Mouse (Mus musculus) intestine, postnatal 0 days (tissue): ENCODE data around the gene Prkar2a. TPM values are rescaled to one million over a fixed set of nuclear protein-coding genes. Genes with fewer than 3 reads are reported as not detected.

Source experiments
- ATAC-seq: fragments of 200-750 bp; cut with Nextera tagmentation; 2 replicates; pipeline ENCODE4 v1.8.0; 2017; ENCODE audit warnings: mild to moderate bottlenecking, moderate TSS enrichment, moderate library complexity
- H3K27ac ChIP-seq: fragments of 300-500 bp; sonication (generic); 2 replicates; pipeline ENCODE4 v1.5.1; 2014; ENCODE audit warnings: mild to moderate bottlenecking, low read depth, low read length, moderate library complexity
- H3K27me3 ChIP-seq: fragments of 300-500 bp; sonication (generic); replicated peaks from 2 replicates; pipeline ENCODE4 v1.6.1; 2014; ENCODE audit warnings: low read length, mixed read lengths; ENCODE audit not compliant: control insufficient read depth, insufficient read depth
- H3K36me3 ChIP-seq: fragments of 300-500 bp; sonication (generic); 2 replicates; pipeline ENCODE4 v1.6.1; 2014; ENCODE audit warnings: mild to moderate bottlenecking, moderate library complexity; ENCODE audit not compliant: control insufficient read depth, insufficient read depth
- H3K4me1 ChIP-seq: fragments of 300-500 bp; sonication (generic); replicated peaks from 2 replicates; pipeline ENCODE4 v1.6.1; 2014; ENCODE audit warnings: antibody characterized with exemption, low read length, mixed read lengths; ENCODE audit not compliant: control insufficient read depth, insufficient read depth
- H3K4me2 ChIP-seq: fragments of 300-500 bp; sonication (generic); replicated peaks from 2 replicates; pipeline ENCODE4 v1.6.1; 2014; ENCODE audit warnings: low read depth, mild to moderate bottlenecking, moderate library complexity
- H3K4me3 ChIP-seq: fragments of 300-500 bp; sonication (generic); 2 replicates; pipeline ENCODE4 v1.5.1; 2014; ENCODE audit warnings: low read depth, low read length
- H3K9ac ChIP-seq: fragments of 300-500 bp; sonication (generic); 2 replicates; pipeline ENCODE4 v1.6.1; 2014; ENCODE audit warnings: mild to moderate bottlenecking, low read depth, low read length
- H3K9me3 ChIP-seq: fragments of 300-500 bp; sonication (generic); 2 replicates; pipeline ENCODE4 v1.6.1; 2016; ENCODE audit warnings: mixed run types; ENCODE audit not compliant: control insufficient read depth
- CTCF ChIP-seq: sonication (generic); IDR thresholded peaks from 2 replicates; pipeline ENCODE4 v1.5.1; 2016; ENCODE audit warnings: low read depth, mild to moderate bottlenecking, control low read depth, antibody characterized with exemption, moderate library complexity
- WGBS: fragments of 180-500 bp; shearing (Covaris S2); extraction: QIAGEN DNeasy Blood & Tissue Kit; methylation state at CpG from one replicate; pipeline ENCODE4 v1.1.7; 2014; 5-methylcytosine and 5-hydroxymethylcytosine counted together
- polyA plus RNA-seq: library from polyadenylated mRNA; unstranded; fragments of >200 nt; fragmentation: Nextera tagmentation; extraction: Ambion mirVana; gene quantifications from 2 replicates; pipeline ENCODE4 v1.2.1, GENCODE M21; 2015

Prkar2a gene
- polyA plus RNA-seq, 1 experiment from 2014 or later = 28.3 TPM

DNA sequence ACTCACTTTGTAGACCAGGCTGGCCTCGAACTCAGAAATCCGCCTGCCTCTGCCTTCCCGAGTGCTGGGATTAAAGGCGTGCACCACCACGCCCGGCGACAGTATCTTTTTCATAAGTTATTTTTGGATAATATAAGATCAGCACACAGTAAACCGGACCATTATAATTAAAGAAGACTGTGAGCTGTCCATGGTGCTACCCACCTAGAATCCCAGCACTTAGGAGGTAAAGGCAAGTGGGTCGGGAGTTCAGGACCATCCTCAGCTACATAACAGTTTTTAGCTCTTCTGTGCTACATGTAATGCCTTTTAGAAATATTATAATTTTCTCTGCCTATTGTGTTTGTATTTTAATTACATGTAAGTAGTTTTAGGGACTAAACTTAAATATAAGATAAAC is 52.9 kb downstream of the Prkar2a start:
- no peak overlapping the region for H3K4me2 ChIP-seq
- no peaks in the 10 kb centered on the region for H3K27me3 ChIP-seq
- TF ChIP-seq CTCF = no peak
- H3K9ac ChIP-seq = no peak overlapping the region
- 89% methylated on average over 9 of the region's 9 CpGs for WGBS
- no peaks in the 10 kb centered on the region for H3K9me3 ChIP-seq
- no peaks in the 10 kb centered on the region for H3K4me1 ChIP-seq
- H3K4me3 ChIP-seq = no peak overlapping the region
- no peak overlapping the region for H3K27ac ChIP-seq
- peaks cover 51% of the 10 kb centered on the region for H3K36me3 ChIP-seq
- no peak for ATAC-seq

DNA sequence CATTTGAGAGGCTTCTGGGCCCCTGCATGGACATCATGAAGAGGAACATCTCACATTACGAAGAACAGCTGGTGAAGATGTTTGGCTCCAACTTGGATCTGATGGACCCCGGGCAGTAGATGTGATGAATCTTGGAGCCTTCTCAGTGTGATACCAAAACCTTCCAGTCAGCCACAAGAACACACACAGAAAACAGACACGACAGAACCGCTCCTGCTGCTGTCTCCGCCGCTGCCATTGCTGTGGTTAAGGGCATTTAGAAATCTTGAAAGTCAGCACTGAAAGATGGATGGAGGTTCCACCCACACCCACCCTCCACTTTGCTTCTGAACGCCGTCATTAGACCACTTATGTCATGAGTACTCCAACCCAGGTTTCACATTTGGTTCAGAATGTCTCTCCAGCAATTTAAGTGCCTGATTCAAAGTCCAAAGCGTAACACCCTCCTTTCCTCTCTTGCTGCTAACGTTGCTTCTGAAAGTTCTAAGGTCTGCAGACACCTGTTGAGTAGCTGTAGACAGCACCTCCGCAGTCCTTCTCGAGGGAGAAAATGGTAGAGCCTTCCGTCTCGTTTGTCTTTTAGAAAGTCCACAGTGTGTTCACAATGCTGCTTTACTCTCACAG is 57.9 kb downstream of the Prkar2a start:
- H3K27me3 ChIP-seq = no peaks in the 10 kb centered on the region
- H3K36me3 ChIP-seq = peaks cover 55% of the 10 kb centered on the region
- no peak overlapping the region for H3K4me3 ChIP-seq
- no peaks in the 10 kb centered on the region for H3K4me1 ChIP-seq
- H3K9me3 ChIP-seq = no peaks in the 10 kb centered on the region
- H3K9ac ChIP-seq = no peak overlapping the region; the same call in 1 of the 2 replicates
- H3K27ac ChIP-seq = peak overlapping the region; percentile 70
- ATAC-seq = peak; percentile 76
- no peak for TF ChIP-seq CTCF
- WGBS = 69% methylated on average over 14 of the region's 14 CpGs
- H3K4me2 ChIP-seq = no peak overlapping the region

- no peak for TF ChIP-seq CTCF
- 81% methylated on average over 3 of the region's 3 CpGs for WGBS
- H3K27me3 ChIP-seq = no peaks in the 10 kb centered on the region
- peak overlapping the region; percentile 70 for H3K27ac ChIP-seq
- H3K4me3 ChIP-seq = no peak overlapping the region
- no peak for ATAC-seq
- no peak overlapping the region for H3K4me2 ChIP-seq
- H3K4me1 ChIP-seq = no peaks in the 10 kb centered on the region
- H3K9me3 ChIP-seq = no peaks in the 10 kb centered on the region
- peaks cover 48% of the 10 kb centered on the region for H3K36me3 ChIP-seq
- no peak overlapping the region for H3K9ac ChIP-seq
These were observed 58.6 kb downstream of the Prkar2a start for GRCm38 (mm10) chr9:108747694-108748093.

DNA sequence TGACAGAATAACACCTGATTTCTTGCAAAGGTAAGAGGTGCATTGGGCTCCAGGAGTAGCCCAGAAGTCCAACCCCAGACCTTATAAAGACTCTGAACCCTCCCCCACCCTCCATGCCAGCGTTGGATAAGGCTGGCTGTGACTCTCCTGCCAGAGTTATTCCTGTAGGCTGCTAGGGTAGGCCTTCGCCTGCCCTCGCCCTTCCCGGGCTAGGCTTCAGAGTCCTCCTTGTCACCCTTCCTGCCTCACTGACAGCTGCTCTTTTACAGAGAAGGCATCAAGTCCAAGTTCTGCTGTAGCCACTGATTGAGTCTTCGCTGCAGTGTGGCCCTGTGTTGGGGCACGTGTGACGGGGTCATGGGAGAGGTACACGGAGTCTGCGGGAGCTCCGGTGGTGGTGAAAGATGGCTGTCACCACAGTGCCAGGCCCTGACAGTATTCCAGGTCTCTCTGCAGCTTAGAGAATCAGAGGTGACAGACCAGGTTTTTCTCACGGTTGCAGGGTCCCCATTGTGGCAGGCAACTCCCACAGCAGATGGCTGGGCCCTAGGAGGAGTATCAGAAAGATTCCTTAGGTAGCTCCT is 59.6 kb downstream of the Prkar2a start:
- Histone ChIP-seq H3K9ac (no peak overlapping the region), H3K27me3 (no peaks in the 10 kb centered on the region), H3K4me3 (no peak overlapping the region), H3K9me3 (no peaks in the 10 kb centered on the region), H3K4me1 (no peaks in the 10 kb centered on the region), H3K4me2 (no peak overlapping the region), H3K27ac (no peak overlapping the region), H3K36me3 (peaks cover 45% of the 10 kb centered on the region)
- 86% methylated on average over 11 of the region's 11 CpGs for WGBS
- ATAC-seq = no peak
- no peak for TF ChIP-seq CTCF

- TF ChIP-seq CTCF = no peak
- ATAC-seq = no peak
- Histone ChIP-seq H3K9me3 (no peaks in the 10 kb centered on the region), H3K27me3 (no peaks in the 10 kb centered on the region), H3K4me2 (no peak overlapping the region), H3K9ac (no peak overlapping the region), H3K27ac (no peak overlapping the region), H3K4me1 (no peaks in the 10 kb centered on the region), H3K4me3 (no peak overlapping the region), H3K36me3 (peaks cover 27% of the 10 kb centered on the region)
- 77% methylated on average over 11 of the region's 11 CpGs for WGBS
These were observed 61.5 kb downstream of the Prkar2a start for GRCm38 (mm10) chr9:108750616-108751015.

DNA sequence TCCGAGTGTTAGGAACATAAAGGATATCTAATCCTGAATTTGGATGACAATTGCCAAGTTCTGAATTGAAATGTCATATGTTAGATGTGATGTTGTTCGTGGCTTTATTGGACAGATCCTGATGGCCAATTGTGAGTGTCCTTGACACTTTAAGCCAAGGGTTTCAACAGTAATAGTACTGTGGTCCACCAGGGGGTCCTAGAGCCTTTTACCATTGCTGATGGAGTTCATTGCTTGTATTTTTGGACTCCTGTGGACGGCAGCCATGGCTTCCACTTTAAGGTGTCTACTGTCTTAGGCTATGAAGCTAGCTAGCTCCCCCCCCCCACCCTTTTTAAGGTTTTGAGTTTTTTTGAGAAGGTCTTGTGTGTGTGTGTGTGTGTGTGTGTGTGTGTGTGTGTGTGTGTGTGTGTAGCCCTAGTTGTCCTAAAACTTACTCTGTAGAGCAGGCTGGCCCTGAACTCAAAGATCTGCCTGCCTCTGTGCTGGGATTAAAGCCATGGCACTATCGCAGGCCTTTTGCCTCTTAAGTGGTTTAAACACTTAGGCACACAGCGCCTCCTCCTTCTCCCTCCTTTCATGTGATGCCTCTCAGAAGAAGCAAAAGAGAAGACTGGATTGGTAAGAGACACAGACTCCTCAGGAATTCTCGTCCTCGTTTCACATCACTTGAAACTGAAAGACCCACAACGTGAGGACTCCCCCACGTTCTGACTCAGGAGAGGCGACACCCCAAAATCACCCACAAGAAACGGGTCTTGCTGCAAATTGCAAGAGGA is 63.2 kb downstream of the Prkar2a start:
- no peak for TF ChIP-seq CTCF
- peaks cover 12% of the 10 kb centered on the region; the same call in 1 of the 2 replicates for H3K36me3 ChIP-seq
- no peak for ATAC-seq
- H3K27me3 ChIP-seq = no peaks in the 10 kb centered on the region
- no peak overlapping the region for H3K27ac ChIP-seq
- H3K4me2 ChIP-seq = no peak overlapping the region
- H3K4me3 ChIP-seq = no peak overlapping the region
- H3K9ac ChIP-seq = no peak overlapping the region
- H3K9me3 ChIP-seq = no peaks in the 10 kb centered on the region
- H3K4me1 ChIP-seq = no peaks in the 10 kb centered on the region
- 85% methylated on average over 10 of the region's 11 CpGs for WGBS
